Mouse (Mus musculus) bone marrow macrophage, adult 2 months (primary cell): ENCODE measurements around the gene Yars.

Source experiments
- CTCF ChIP-seq: IDR thresholded peaks from 2 replicates; pipeline ENCODE4 v1.5.1; 2012; ENCODE audit warnings: low read depth, mild to moderate bottlenecking, low read length, moderate library complexity
- POLR2A ChIP-seq: IDR thresholded peaks from 2 replicates; pipeline ENCODE4 v1.6.1; 2012; ENCODE audit warnings: mild to moderate bottlenecking, low read depth, low read length, borderline replicate concordance

GRCm38 (mm10) chr4:129237843-129238441 lies 48.4 kb downstream of the Yars start:
- TF ChIP-seq POLR2A (no peak), CTCF (no peak)
